ENCODE assay signal across 1 mouse cellular context in the genomic region with DNA sequence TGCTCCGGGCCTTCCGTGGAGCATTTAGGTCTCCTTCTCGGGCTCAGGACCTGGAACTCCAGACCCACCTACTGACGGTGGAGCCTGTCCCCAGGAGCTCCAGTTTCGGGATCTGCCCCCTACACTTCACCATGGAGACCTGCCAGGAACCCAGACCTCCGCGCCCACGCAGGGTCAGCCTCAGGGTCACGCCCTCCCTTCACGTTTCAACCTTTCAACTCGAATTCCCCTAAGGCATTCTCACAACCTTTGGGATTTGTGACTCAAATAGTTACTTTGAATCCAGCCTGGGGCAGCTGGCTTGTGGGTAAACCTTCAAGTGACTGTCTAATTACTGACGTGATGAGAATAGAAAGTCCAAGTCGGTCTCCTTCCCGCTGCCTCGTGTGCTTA.
TF ChIP-seq lines count a peak whose summit lies in the region.

No protein-coding gene starts in this region.

TF ChIP-seq in CH12.LX, 34 proteins besides CTCF, POLR2A, EP300 and RAD21 (continued from another document):
- TF ChIP-seq ETS1 (conservative IDR thresholded peaks at IDR 0.05; ENCODE audit: low read depth, low read length), result no peak
- TF ChIP-seq ZMIZ1 (IDR thresholded peaks at IDR 0.05; ENCODE audit: low read depth, low read length), result no peak
- TF ChIP-seq PAX5 (IDR thresholded peaks at IDR 0.05; ENCODE audit: low read length), result no peak
- TF ChIP-seq JUND (conservative IDR thresholded peaks at IDR 0.05; ENCODE audit: low read depth, low read length), result no peak
- TF ChIP-seq E2F4 (IDR thresholded peaks at IDR 0.05; ENCODE audit: insufficient replicate concordance, low read depth, low read length), result no peak
- TF ChIP-seq MAFK (IDR thresholded peaks at IDR 0.05; ENCODE audit: insufficient replicate concordance, low read length), result no peak
- TF ChIP-seq GABPA (IDR thresholded peaks at IDR 0.05; ENCODE audit: insufficient replicate concordance, low read depth, low read length), result no peak
- TF ChIP-seq BHLHE40 (IDR thresholded peaks at IDR 0.05; ENCODE audit: low read depth, low read length), result peak; percentile 48; the same call in 1 of the 2 replicates
- peak; percentile 22; the same call in 1 of the 2 replicates for TF ChIP-seq IRF4 (IDR thresholded peaks at IDR 0.05; ENCODE audit: low read depth, low read length)
- peak; percentile 84 for TF ChIP-seq SIN3A (IDR thresholded peaks at IDR 0.05; ENCODE audit: low read length)
- TF ChIP-seq POLR2AphosphoS2 (IDR thresholded peaks at IDR 0.05; ENCODE audit: low read depth, low read length), result no peak
- TF ChIP-seq ZC3H11A (IDR thresholded peaks at IDR 0.05; ENCODE audit: low read depth, low read length), result no peak
- no peak for TF ChIP-seq MAZ (IDR thresholded peaks at IDR 0.05; ENCODE audit: low read depth, low read length)
- TF ChIP-seq USF2 (conservative IDR thresholded peaks at IDR 0.05; ENCODE audit: low read depth, low read length), result no peak
- TF ChIP-seq SMC3 (IDR thresholded peaks at IDR 0.05; ENCODE audit: low read depth, low read length), result no peak
- no peak for TF ChIP-seq NELFE (IDR thresholded peaks at IDR 0.05; ENCODE audit: low read depth, low read length)
- TF ChIP-seq CHD1 (IDR thresholded peaks at IDR 0.05; ENCODE audit: low read depth, low read length), result no peak
